Mouse (Mus musculus): ENCODE results near the gene Aqp7.

Aqp7 gene

DNA sequence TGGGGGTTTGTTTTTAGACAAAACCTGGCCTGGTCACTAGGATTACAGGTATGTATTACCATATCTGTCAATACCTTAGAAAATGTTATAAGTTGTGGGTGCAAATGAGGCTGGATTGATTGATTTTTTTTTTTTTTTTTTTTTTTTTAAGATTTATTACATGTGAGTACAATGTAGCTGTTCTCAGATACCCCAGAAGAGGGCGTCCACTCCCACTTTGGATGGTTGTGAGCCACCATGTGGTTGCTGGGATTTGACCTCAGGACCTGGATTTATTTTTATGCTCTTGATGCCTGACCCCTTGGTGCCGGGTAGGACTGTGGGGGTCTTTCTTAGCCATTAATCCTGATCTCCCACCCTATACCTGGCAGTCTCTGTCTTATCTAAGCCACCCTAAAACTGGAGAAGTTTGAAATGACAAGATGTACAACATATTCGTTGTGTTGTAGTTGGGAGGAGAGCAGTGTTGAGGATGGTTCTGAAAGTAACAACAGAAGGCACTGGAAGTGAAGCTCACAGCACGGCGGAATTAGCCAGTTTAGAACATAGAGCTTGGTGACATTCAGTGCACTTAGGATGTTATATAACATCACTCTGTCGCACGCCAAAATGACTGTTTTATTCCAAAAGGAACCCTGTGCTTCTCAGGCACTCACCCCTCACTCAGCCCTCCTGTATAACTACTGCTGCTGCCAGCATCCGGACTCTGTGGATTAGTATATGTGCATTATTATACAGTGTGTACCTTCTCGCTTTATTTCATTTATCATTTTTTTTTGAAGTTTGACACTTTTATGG lies 46.9 kb downstream of the Aqp7 start:
- DNase-seq (ENCODE audit: low read depth, low spot score): no peak

DNA sequence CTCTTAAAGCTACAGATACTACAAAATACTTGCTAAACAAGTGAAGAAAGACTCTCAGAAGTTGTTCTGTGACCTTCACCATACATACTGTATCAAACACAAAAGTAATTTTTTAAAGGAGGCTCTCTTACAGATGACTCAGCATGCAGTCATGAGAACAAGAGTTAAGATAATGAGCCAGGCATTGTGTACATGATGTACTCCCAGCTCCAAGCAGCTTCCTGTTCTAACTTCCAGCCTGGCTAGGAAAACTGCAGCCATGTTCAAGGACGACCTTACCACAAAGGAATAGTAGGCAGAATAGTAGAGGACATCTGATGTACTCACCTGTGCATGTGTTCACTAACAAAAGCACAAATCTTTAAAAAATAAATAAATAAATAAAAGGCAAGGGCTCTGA lies 47.7 kb downstream of the Aqp7 start:
- DNase-seq (ENCODE audit: low read depth, low spot score): no peak

DNA sequence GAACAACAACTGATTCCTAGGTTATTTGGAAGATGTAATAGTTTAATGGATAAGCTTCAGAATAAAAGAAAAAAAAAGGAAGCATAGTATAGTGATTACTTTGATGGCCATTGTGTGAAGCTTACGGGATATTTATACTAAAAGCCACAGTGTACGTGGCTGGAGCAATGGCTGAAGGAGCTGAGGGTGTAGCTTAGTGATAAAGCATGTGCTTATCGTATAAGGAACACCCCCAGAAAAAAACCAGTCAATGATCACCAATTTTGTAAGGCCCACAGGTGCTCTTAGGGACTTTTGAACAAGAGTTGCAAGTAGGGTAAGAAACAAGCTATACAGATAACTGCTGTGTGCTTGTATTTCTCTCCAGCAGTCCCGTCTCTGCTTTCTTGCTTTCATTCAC lies 50.0 kb downstream of the Aqp7 start:
- no peak for DNase-seq (ENCODE audit: low read depth, low spot score)

- no peak for DNase-seq (ENCODE audit: low read depth, low spot score)
Observed at GRCm38 (mm10) chr4:40996302-40996701, 51.6 kb downstream of the Aqp7 start.

DNA sequence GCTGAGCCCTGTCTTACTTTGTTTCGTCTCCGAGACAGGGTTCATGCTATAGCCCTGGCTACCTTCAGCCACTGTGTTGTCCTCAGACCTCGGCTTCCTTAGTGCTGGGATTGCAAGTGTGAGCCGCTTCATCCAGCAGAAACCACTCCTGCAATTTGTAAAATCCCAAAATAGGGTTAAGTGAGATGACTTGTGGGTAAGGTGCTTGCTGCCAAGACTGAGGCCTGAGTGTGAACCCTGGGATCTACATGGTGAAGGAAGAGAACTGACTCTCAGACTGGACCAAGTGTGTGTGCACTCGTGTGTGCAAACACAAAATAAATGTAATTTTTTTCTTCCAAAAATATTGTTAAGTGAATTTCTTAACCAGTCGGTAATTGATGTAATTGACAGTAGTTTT lies 58.3 kb downstream of the Aqp7 start:
- no peak for DNase-seq (ENCODE audit: low read depth, low spot score)

DNA sequence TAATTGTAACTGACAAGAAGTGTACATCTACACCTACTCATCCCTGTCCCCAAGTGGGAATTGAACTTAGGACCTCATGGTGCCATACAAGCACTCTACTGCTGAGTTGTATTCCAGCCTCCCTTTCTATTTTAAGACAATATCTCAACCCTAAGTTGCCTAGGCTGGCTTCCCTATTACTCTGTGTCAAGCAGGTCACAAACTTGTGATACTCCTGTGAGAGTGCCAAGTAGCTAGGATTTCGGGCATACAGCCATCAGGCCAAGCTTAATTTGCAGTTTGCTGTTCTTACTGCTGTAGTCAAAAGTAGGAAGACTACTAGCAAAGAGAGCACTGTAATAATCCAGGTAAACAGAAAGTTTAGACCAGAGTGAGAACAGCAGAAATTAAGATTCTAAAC lies 64.3 kb downstream of the Aqp7 start:
- no peak for DNase-seq (ENCODE audit: low read depth, low spot score)
